11 mouse cellular contexts compared by ENCODE assay signal in the genomic region with DNA sequence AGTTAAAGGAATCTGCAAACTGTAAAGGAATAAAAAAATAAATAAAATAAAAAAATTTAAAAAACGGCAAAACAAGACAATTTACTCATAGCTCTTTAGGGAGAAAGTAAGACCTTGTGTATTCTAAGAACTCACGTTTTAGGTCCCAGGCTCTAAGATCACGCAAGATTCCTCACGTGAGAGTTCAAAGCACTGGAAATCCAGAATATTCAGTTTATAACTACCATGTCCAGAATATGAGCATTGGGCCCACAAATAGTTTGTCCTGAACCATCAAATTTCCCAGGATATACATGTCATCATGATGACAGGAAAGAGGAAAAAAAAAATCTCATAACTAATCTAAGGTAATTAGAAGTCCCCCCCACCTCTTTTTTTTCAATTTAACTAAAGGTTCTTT. TPM values are rescaled to one million over a fixed set of nuclear protein-coding genes. Genes with fewer than 3 reads are reported as not detected.
A peak's percentile ranks its signal among the peaks of the same experiment; 100 is the strongest.
DNase-seq lines count a peak whose midpoint lies in the region; ATAC-seq and TF ChIP-seq lines count a peak whose summit lies in the region.
"Had no signal": no experiment of that assay in that cellular context is flagged by ENCODE, and none has a peak within 500 bp of the region (broad histone marks: within the 10 kb centered on the region; RNA-seq: fewer than 3 reads in every experiment).

No protein-coding gene starts in this region.

- no peaks in the 10 kb centered on the region for H3K9me3 ChIP-seq in forebrain, embryonic 10.5 days
- H3K9me3 ChIP-seq in forebrain, embryonic 16.5 days (ENCODE audit: control insufficient read depth, low read length), result no peaks in the 10 kb centered on the region
- no peaks in the 10 kb centered on the region for H3K9me3 ChIP-seq in intestine, embryonic 14.5 days (ENCODE audit: control insufficient read depth, low read length)
- no peaks in the 10 kb centered on the region for H3K9me3 ChIP-seq in intestine, postnatal 0 days (ENCODE audit: control insufficient read depth)
- no peaks in the 10 kb centered on the region for H3K9me3 ChIP-seq in ES-Bruce4 (replicated peaks; ENCODE audit: control insufficient read depth, insufficient read depth, low read length, poor library complexity, severe bottlenecking)
- H3K9me3 ChIP-seq in limb, embryonic 15.5 days, result no peaks in the 10 kb centered on the region

- H3K4me2 ChIP-seq in forebrain, embryonic 16.5 days (ENCODE audit: low read length), result no peak overlapping the region
- no peak overlapping the region for H3K4me2 ChIP-seq in intestine, embryonic 14.5 days (ENCODE audit: low read length)
- no peak overlapping the region for H3K4me2 ChIP-seq in intestine, postnatal 0 days (replicated peaks; ENCODE audit: low read depth)
- no peak overlapping the region for H3K4me2 ChIP-seq in limb, embryonic 15.5 days

- TF ChIP-seq EP300 in ES-Bruce4 (IDR thresholded peaks at IDR 0.05; ENCODE audit: insufficient read depth, low read depth, low read length), result no peak

- H3K4me1 ChIP-seq in forebrain, embryonic 10.5 days, result peaks cover 72% of the 10 kb centered on the region
- H3K4me1 ChIP-seq in forebrain, embryonic 16.5 days (replicated peaks; ENCODE audit: control insufficient read depth, insufficient read depth, low read length), result 0 out of 2 replicates have a peak, but pooled peaks cover 2% of the 10 kb centered on the region
- H3K4me1 ChIP-seq in intestine, embryonic 14.5 days (replicated peaks; ENCODE audit: control insufficient read depth, insufficient read depth, low read length), result peaks cover 53% of the 10 kb centered on the region
- H3K4me1 ChIP-seq in intestine, postnatal 0 days (replicated peaks; ENCODE audit: control insufficient read depth, insufficient read depth, low read length), result peaks cover 20% of the 10 kb centered on the region
- peaks cover 3% of the 10 kb centered on the region for H3K4me1 ChIP-seq in ES-Bruce4 (ENCODE audit: control insufficient read depth, insufficient read depth, low read length)
- H3K4me1 ChIP-seq in limb, embryonic 15.5 days, result peaks cover 42% of the 10 kb centered on the region

- H3K36me3 ChIP-seq in forebrain, embryonic 10.5 days (replicated peaks), result no peaks in the 10 kb centered on the region
- H3K36me3 ChIP-seq in forebrain, embryonic 16.5 days (ENCODE audit: control insufficient read depth, insufficient read depth), result no peaks in the 10 kb centered on the region
- no peaks in the 10 kb centered on the region for H3K36me3 ChIP-seq in intestine, embryonic 14.5 days (ENCODE audit: control insufficient read depth, insufficient read depth, low read length)
- no peaks in the 10 kb centered on the region for H3K36me3 ChIP-seq in intestine, postnatal 0 days (ENCODE audit: control insufficient read depth, insufficient read depth)
- H3K36me3 ChIP-seq in ES-Bruce4 (ENCODE audit: control insufficient read depth, insufficient read depth, low read length, poor library complexity, severe bottlenecking), result no peaks in the 10 kb centered on the region; the same call in 1 of the 2 replicates
- H3K36me3 ChIP-seq in limb, embryonic 15.5 days, result no peaks in the 10 kb centered on the region

- TF ChIP-seq POLR2A in ES-Bruce4 (IDR thresholded peaks at IDR 0.05; ENCODE audit: insufficient read depth, low read length), result no peak

- no peak overlapping the region for H3K9ac ChIP-seq in forebrain, embryonic 16.5 days (replicated peaks; ENCODE audit: low read depth, low read length)
- H3K9ac ChIP-seq in intestine, embryonic 14.5 days (ENCODE audit: low read length), result no peak overlapping the region
- H3K9ac ChIP-seq in intestine, postnatal 0 days (ENCODE audit: low read depth, low read length), result no peak overlapping the region
- H3K9ac ChIP-seq in ES-Bruce4 (ENCODE audit: low read depth, poor library complexity, severe bottlenecking), result peak overlapping the region; percentile 28
- no peak overlapping the region for H3K9ac ChIP-seq in limb, embryonic 15.5 days

- TF ChIP-seq CTCF in intestine, postnatal 0 days (IDR thresholded peaks at IDR 0.05; ENCODE audit: low read depth), result no peak
- TF ChIP-seq CTCF in ES-Bruce4 (IDR thresholded peaks at IDR 0.05; ENCODE audit: low read depth, low read length), result no peak

- 82% methylated on average over 4 of the region's 4 CpGs for WGBS in forebrain, embryonic 10.5 days
- WGBS in forebrain, embryonic 16.5 days, result 87% methylated on average over 4 of the region's 4 CpGs
- 78% methylated on average over 4 of the region's 4 CpGs for WGBS in intestine, embryonic 14.5 days
- WGBS in intestine, postnatal 0 days, result 59% methylated on average over 4 of the region's 4 CpGs
- 71% methylated on average over 4 of the region's 4 CpGs for WGBS in limb, embryonic 15.5 days

- H3K27ac ChIP-seq in forebrain, embryonic 10.5 days, result peak overlapping the region; percentile 62
- H3K27ac ChIP-seq in forebrain, embryonic 16.5 days (ENCODE audit: low read length), result no peak overlapping the region
- H3K27ac ChIP-seq in intestine, embryonic 14.5 days (ENCODE audit: low read depth), result peak overlapping the region; percentile 69; the same call in 1 of the 2 replicates
- no peak overlapping the region; the same call in 1 of the 2 replicates for H3K27ac ChIP-seq in intestine, postnatal 0 days (ENCODE audit: low read depth, low read length)
- H3K27ac ChIP-seq in ES-Bruce4 (ENCODE audit: insufficient read depth, low read length), result no peak overlapping the region
- peak overlapping the region; percentile 55 for H3K27ac ChIP-seq in limb, embryonic 15.5 days

- no peak overlapping the region for H3K4me3 ChIP-seq in forebrain, embryonic 10.5 days
- H3K4me3 ChIP-seq in forebrain, embryonic 16.5 days (replicated peaks; ENCODE audit: low read length), result no peak overlapping the region
- H3K4me3 ChIP-seq in intestine, embryonic 14.5 days (ENCODE audit: low read depth, low read length), result no peak overlapping the region
- no peak overlapping the region for H3K4me3 ChIP-seq in intestine, postnatal 0 days (ENCODE audit: low read depth, low read length)
- no peak overlapping the region for H3K4me3 ChIP-seq in ES-Bruce4 (ENCODE audit: low read depth, low read length)
- H3K4me3 ChIP-seq in limb, embryonic 15.5 days, result no peak overlapping the region

- peaks cover 66% of the 10 kb centered on the region for H3K27me3 ChIP-seq in forebrain, embryonic 10.5 days (ENCODE audit: poor library complexity, severe bottlenecking)
- H3K27me3 ChIP-seq in forebrain, embryonic 16.5 days (replicated peaks; ENCODE audit: control insufficient read depth, insufficient read depth, low read length), result no peaks in the 10 kb centered on the region
- H3K27me3 ChIP-seq in intestine, embryonic 14.5 days (replicated peaks; ENCODE audit: control insufficient read depth, insufficient read depth, low read length), result no peaks in the 10 kb centered on the region
- no peaks in the 10 kb centered on the region for H3K27me3 ChIP-seq in intestine, postnatal 0 days (replicated peaks; ENCODE audit: control insufficient read depth, insufficient read depth, low read length)
- H3K27me3 ChIP-seq in ES-Bruce4 (ENCODE audit: control insufficient read depth, insufficient read depth, low read length, poor library complexity, severe bottlenecking), result no peaks in the 10 kb centered on the region
- H3K27me3 ChIP-seq in limb, embryonic 15.5 days, result no peaks in the 10 kb centered on the region

- ATAC-seq in forebrain, embryonic 16.5 days, result no peak
- ATAC-seq in intestine, embryonic 14.5 days (replicated peaks; ENCODE audit: low FRiP score, low TSS enrichment, low read depth), result no peak
- ATAC-seq in intestine, postnatal 0 days, result no peak
- no peak for ATAC-seq in limb, embryonic 15.5 days (ENCODE audit: insufficient number of reproducible peaks, low FRiP score, low TSS enrichment, low read depth)
- ATAC-seq: forebrain, embryonic 14.5 days had no signal

- no peak for DNase-seq in forebrain, embryonic 10.5 days (ENCODE audit: extremely low spot score, low spot score)
- no peak for DNase-seq in intestine, embryonic 14.5 days (ENCODE audit: low spot score)
- no peak for DNase-seq in layer of hippocampus, postnatal 10 days (ENCODE audit: low spot score in 2 of 2)
- DNase-seq in urinary bladder, postnatal 36 days (ENCODE audit: low spot score in 2 of 2), result no peak
- DNase-seq: cerebellum, adult 2 months; gastrocnemius, postnatal 36 days had no signal

RNA-seq across cellular contexts. Expression of gene Fignl1, which starts 27.0 kb away (rescaled TPM):
- polyA plus RNA-seq in forebrain, embryonic 10.5 days (2016; fragmentation: Nextera tagmentation; extraction: Ambion mirVana), result 101 and 114 TPM in 2 replicates
- 25.5 and 28.6 TPM in 2 replicates for polyA plus RNA-seq in forebrain, embryonic 16.5 days (2015; fragmentation: Nextera tagmentation; extraction: Ambion mirVana)
- 61.7 and 63.7 TPM in 2 replicates for polyA plus RNA-seq in intestine, embryonic 14.5 days (2014; fragmentation: Nextera tagmentation; extraction: Ambion mirVana)
- 8.1 and 8.3 TPM in 2 replicates for polyA plus RNA-seq in intestine, postnatal 0 days (2015; fragmentation: Nextera tagmentation; extraction: Ambion mirVana)
- polyA plus RNA-seq in ES-Bruce4 (2011; ENCODE audit: insufficient read depth, insufficient read length, low read depth, missing spikeins), result 89.3 and 93.2 TPM in 2 replicates
- polyA plus RNA-seq in limb, embryonic 15.5 days (2015; fragmentation: Nextera tagmentation; extraction: Ambion mirVana), result 41.8 and 43.2 TPM in 2 replicates
- 1 to 10 TPM; 2.1 to 2.9 TPM for total RNA-seq in layer of hippocampus, postnatal 10 days (2021)

Comparison
In these comparisons a context has a peak if more than half of its experiments do, and no peak if none do; other contexts are left out.
1. H3K27ac ChIP-seq: peak in forebrain, embryonic 10.5 days (single experiment), intestine, embryonic 14.5 days (single experiment) and limb, embryonic 15.5 days (single experiment); none in forebrain, embryonic 16.5 days (single experiment), intestine, postnatal 0 days (single experiment) and ES-Bruce4 (single experiment).